Mouse (Mus musculus): ENCODE data around the gene Slc37a1. TPM values are rescaled to one million over a fixed set of nuclear protein-coding genes. Genes with fewer than 3 reads are reported as not detected.
"Not testable (repeated sequence)": the region's sequence is repeated elsewhere in the genome, so short reads cannot be mapped to it uniquely, and the experiment has no call there.

Gene Slc37a1
- total RNA-seq, 2 experiments from 2014 or later, result 6.4 to 6.6 TPM

- peak in 1 of 2 experiments; percentile 9 for DNase-seq (ENCODE audit: low spot score in 2 of 2)
Observed at GRCm38 (mm10) chr17:31268016-31268415, 18.6 kb upstream of the Slc37a1 start.

GRCm38 (mm10) chr17:31269761-31270160 lies 16.8 kb upstream of the Slc37a1 start:
- peak in 1 of 2 experiments; percentile 15 for DNase-seq (ENCODE audit: low spot score in 2 of 2)

- DNase-seq (ENCODE audit: low spot score in 2 of 2), result no peak
Observed at GRCm38 (mm10) chr17:31270246-31270645, 16.3 kb upstream of the Slc37a1 start.

- not testable (repeated sequence) for DNase-seq (ENCODE audit: low spot score in 2 of 2)
Observed at GRCm38 (mm10) chr17:31270736-31271135, 15.9 kb upstream of the Slc37a1 start.

- no peak for DNase-seq (ENCODE audit: low spot score in 2 of 2)
Observed at GRCm38 (mm10) chr17:31271136-31271851, 15.3 kb upstream of the Slc37a1 start.

- DNase-seq (ENCODE audit: low spot score in 2 of 2), result no peak
Observed at GRCm38 (mm10) chr17:31272416-31273165, 14.0 kb upstream of the Slc37a1 start.

- no peak for DNase-seq (ENCODE audit: low spot score in 2 of 2)
Observed at GRCm38 (mm10) chr17:31273631-31274030, 13.0 kb upstream of the Slc37a1 start.

- DNase-seq (ENCODE audit: low spot score in 2 of 2), result no peak
Observed at GRCm38 (mm10) chr17:31275181-31275580, 11.4 kb upstream of the Slc37a1 start.

GRCm38 (mm10) chr17:31276207-31276921 lies 10.2 kb upstream of the Slc37a1 start:
- DNase-seq (ENCODE audit: low spot score in 2 of 2), result no peak

GRCm38 (mm10) chr17:31276922-31277918 lies 9.4 kb upstream of the Slc37a1 start, which contains the start of gene Rsph1:
Gene Rsph1 (minus strand): TSS chr17:31277383.
- peak; percentile 100 for DNase-seq (ENCODE audit: low spot score in 2 of 2)

- DNase-seq (ENCODE audit: low spot score in 2 of 2), result no peak
Observed at GRCm38 (mm10) chr17:31277931-31278330, 8.7 kb upstream of the Slc37a1 start.

GRCm38 (mm10) chr17:31279541-31279940 lies 7.1 kb upstream of the Slc37a1 start:
- DNase-seq (ENCODE audit: low spot score in 2 of 2), result no peak

- no peak for DNase-seq (ENCODE audit: low spot score in 2 of 2)
Observed at GRCm38 (mm10) chr17:31280269-31280668, 6.3 kb upstream of the Slc37a1 start.

GRCm38 (mm10) chr17:31281830-31282686 lies 4.5 kb upstream of the Slc37a1 start:
- DNase-seq (ENCODE audit: low spot score in 2 of 2), result no peak

- DNase-seq (ENCODE audit: low spot score in 2 of 2), result no peak
Observed at GRCm38 (mm10) chr17:31282687-31283053, 3.9 kb upstream of the Slc37a1 start.

- no peak for DNase-seq (ENCODE audit: low spot score in 2 of 2)
Observed at GRCm38 (mm10) chr17:31285867-31286266, 725 bp upstream of the Slc37a1 start.

- DNase-seq (ENCODE audit: low spot score in 2 of 2), result no peak
Observed at GRCm38 (mm10) chr17:31287216-31287615, 624 bp downstream of the Slc37a1 start.

GRCm38 (mm10) chr17:31288999-31289726 lies 2.6 kb downstream of the Slc37a1 start:
- no peak for DNase-seq (ENCODE audit: low spot score in 2 of 2)

- no peak for DNase-seq (ENCODE audit: low spot score in 2 of 2)
Observed at GRCm38 (mm10) chr17:31290311-31290710, 3.7 kb downstream of the Slc37a1 start.

Data from layer of hippocampus, postnatal 10 days (tissue).